Mouse (Mus musculus) heart, adult 2 months (tissue): ENCODE measurements around the gene Kcnma1. TPM values are rescaled to one million over a fixed set of nuclear protein-coding genes. Genes with fewer than 3 reads are reported as not detected.

Experiments used
- DNase-seq, 2 experiments: peaks; one replicate each; pipeline ENCODE4 v3.0.0; 2021
- H3K27ac ChIP-seq: fragments of 200-600 bp; 2 replicates; pipeline ENCODE4 v1.8.1; 2022
- H3K27me3 ChIP-seq: fragments of 200-500 bp; 2 replicates; pipeline ENCODE4 v1.6.1; 2012; ENCODE audit warnings: mild to moderate bottlenecking, low read length, inconsistent platforms, mixed read lengths; ENCODE audit not compliant: control insufficient read depth, insufficient read depth
- H3K36me3 ChIP-seq: fragments of 200-500 bp; 2 replicates; pipeline ENCODE4 v1.6.1; 2012; ENCODE audit warnings: low read length, inconsistent platforms; ENCODE audit not compliant: control insufficient read depth, insufficient read depth
- H3K4me1 ChIP-seq: fragments of 200-500 bp; 2 replicates; pipeline ENCODE4 v1.6.1; 2011; ENCODE audit warnings: low read length; ENCODE audit not compliant: control insufficient read depth, insufficient read depth
- H3K4me3 ChIP-seq: fragments of 200-600 bp; 2 replicates; pipeline ENCODE4 v1.8.1; 2022
- H3K79me2 ChIP-seq: fragments of 200-500 bp; replicated peaks from 2 replicates; pipeline ENCODE4 v1.6.1; 2012; ENCODE audit warnings: mild to moderate bottlenecking, inconsistent platforms, low read length, moderate library complexity, mixed read lengths; ENCODE audit not compliant: control insufficient read depth, insufficient read depth
- H3K9ac ChIP-seq: fragments of 200-500 bp; 2 replicates; pipeline ENCODE4 v1.6.1; 2012; ENCODE audit warnings: low read depth, mild to moderate bottlenecking, control low read depth, inconsistent platforms, low read length, mixed read lengths
- CTCF ChIP-seq: fragments of 200-600 bp; IDR thresholded peaks from 2 replicates; pipeline ENCODE4 v1.8.1; 2022; ENCODE audit warnings: antibody characterized with exemption, mild to moderate bottlenecking, moderate library complexity
- EP300 ChIP-seq: fragments of 200-500 bp; IDR thresholded peaks from 2 replicates; pipeline ENCODE4 v1.6.1; 2011; ENCODE audit warnings: low read depth, low read length, control low read depth; ENCODE audit not compliant: insufficient read depth
- POLR2A ChIP-seq: fragments of 200-500 bp; IDR thresholded peaks from 2 replicates; pipeline ENCODE4 v1.6.1; 2011; ENCODE audit warnings: mild to moderate bottlenecking, low read depth, low read length, control low read depth; ENCODE audit not compliant: insufficient read depth
- WGBS: fragments of 180-500 bp; shearing (Covaris S2); methylation state at CpG from one replicate; pipeline ENCODE4 v1.1.7; 2018; 5-methylcytosine and 5-hydroxymethylcytosine counted together
- intact Hi-C: fragments of 180-260 bp; cut with DNase I; formaldehyde crosslinking; loops from one replicate; pipeline ENCODE4 v1.15.1; 2025
- polyA plus RNA-seq: library from polyadenylated mRNA; depleted of rRNA; stranded (reverse); fragments of >200 nt; gene quantifications from 2 replicates; pipeline ENCODE4 v1.2.3, GENCODE M21; 2012
- total RNA-seq, 2 experiments: library from RNA; stranded (reverse); gene quantifications; 2 replicates each; pipeline ENCODE4 v1.2.3; 2021

Kcnma1 gene
- total and polyA plus RNA-seq, 3 experiments = 0.66 to 0.84 (median 0.78) TPM

DNA sequence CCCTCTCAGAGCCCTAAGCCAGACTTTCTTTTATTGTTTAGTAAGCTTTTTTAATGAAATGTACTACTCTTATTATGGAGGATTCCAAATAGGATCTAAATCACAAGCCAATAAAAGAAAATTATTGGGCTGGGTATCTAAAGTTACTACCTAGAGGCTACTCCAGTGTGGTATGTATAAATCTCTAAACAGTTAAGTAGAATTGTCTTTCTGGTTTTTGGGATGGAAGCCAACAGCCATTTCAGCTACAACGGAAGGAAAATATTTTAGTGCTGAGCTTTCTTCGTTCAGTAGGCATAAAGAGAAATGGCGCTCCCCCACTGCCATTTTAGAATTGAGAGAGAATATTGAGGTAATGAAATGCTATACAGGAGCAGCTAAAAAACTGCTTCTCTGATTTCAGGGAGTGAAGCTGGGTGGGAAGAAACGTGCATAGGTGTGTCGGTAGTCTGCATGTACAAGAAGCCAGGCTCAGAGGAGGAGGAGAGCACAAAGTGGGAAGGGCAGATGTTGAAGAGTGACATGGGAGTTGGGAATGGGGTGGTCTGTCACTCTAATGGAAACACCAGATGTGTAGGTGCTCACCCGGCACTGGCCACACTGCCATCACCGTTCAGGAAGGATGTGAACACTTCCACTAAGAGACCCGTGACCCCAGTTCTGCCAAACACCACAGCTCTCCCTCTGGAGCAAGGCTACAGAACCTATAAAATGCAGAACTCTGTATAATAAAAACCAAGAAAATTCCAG is 656.6 kb downstream of the Kcnma1 start:
- no peak overlapping the region for H3K27ac ChIP-seq
- H3K27me3 ChIP-seq = no peaks in the 10 kb centered on the region
- no peaks in the 10 kb centered on the region for H3K36me3 ChIP-seq
- no peak overlapping the region for H3K9ac ChIP-seq
- 66% methylated on average over 8 of the region's 8 CpGs for WGBS
- no peak for TF ChIP-seq CTCF
- no peak for TF ChIP-seq EP300
- no peak for TF ChIP-seq POLR2A
- no peaks in the 10 kb centered on the region for H3K79me2 ChIP-seq
- DNase-seq = no peak
- intact Hi-C loops = no loop called here
- H3K4me3 ChIP-seq = no peak overlapping the region
- H3K4me1 ChIP-seq = no peaks in the 10 kb centered on the region

DNA sequence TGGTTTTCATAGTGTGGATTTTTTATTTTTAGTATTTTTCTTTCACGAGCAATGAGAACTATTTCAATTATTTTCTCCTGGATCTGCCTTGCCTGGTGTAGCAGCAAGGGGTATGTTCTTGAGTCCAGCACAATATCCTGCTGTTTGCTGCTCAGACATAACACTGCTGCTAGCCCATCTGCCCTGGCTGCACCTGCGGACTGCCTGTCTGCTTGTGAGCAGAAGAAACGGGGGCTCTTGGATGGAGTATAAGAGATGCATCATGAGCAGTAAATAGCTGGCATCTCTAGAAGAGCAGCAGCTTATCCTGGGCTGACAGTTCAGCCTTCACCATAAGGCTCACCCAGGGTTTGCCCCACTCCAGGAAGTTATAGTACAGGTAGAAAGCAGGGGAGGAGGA is 687.5 kb downstream of the Kcnma1 start:
- H3K27ac ChIP-seq = no peak overlapping the region
- H3K36me3 ChIP-seq = no peaks in the 10 kb centered on the region
- H3K9ac ChIP-seq = no peak overlapping the region
- H3K4me3 ChIP-seq = no peak overlapping the region
- H3K79me2 ChIP-seq = no peaks in the 10 kb centered on the region
- H3K27me3 ChIP-seq = no peaks in the 10 kb centered on the region
- TF ChIP-seq POLR2A (no peak), CTCF (no peak), EP300 (no peak)
- intact Hi-C loops = no loop called here
- DNase-seq = no peak
- 75% methylated on average over 3 of the region's 3 CpGs for WGBS
- no peaks in the 10 kb centered on the region for H3K4me1 ChIP-seq

DNA sequence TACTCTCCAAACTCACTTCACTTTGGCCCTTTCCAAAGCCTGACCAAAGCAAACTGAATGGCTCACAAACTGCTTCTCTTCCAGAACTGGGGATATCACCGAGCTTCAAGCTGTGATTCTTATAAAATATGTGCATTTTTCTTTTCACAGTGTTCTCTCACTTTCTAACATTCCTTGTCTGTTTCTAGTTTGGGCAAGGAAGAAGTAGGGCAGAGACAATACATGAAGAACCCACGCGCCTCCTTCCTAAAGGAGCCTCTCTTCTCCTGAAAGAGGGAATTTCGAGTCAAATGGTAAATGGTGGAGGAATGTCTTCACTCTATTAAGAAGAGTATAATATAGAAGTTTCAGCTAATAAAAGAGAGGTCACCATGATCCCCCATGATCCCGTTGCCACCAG is 709.0 kb downstream of the Kcnma1 start:
- no peaks in the 10 kb centered on the region for H3K36me3 ChIP-seq
- H3K4me3 ChIP-seq = no peak overlapping the region
- DNase-seq = no peak
- TF ChIP-seq POLR2A (no peak), EP300 (no peak)
- intact Hi-C loops = no loop called here
- WGBS = 84% methylated on average over 5 of the region's 5 CpGs
- H3K4me1 ChIP-seq = no peaks in the 10 kb centered on the region
- no peak overlapping the region for H3K9ac ChIP-seq
- no peak overlapping the region for H3K27ac ChIP-seq
- no peaks in the 10 kb centered on the region for H3K27me3 ChIP-seq
- no peaks in the 10 kb centered on the region for H3K79me2 ChIP-seq

DNA sequence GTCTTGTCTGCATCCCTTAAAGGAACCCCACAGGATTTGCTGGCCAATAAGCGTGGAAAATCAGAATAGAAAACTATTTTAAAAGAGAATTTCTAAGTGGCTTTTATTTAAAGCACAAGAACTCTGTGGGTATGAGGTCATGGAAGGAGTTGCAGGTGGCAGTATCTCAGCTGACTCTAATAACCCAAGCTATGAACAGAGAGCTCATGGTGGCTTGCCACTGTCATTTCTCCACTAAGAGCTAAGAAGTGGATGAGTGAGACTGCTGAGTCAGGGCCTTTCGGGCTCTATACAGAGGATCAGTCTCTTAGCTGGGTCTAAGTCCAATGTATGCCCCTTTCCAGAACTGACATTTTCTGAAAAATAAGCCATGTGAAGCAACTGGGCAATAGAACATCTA is 713.8 kb downstream of the Kcnma1 start:
- intact Hi-C loops = no loop called here
- Histone ChIP-seq H3K27ac (no peak overlapping the region), H3K27me3 (no peaks in the 10 kb centered on the region), H3K9ac (no peak overlapping the region), H3K4me1 (no peaks in the 10 kb centered on the region), H3K36me3 (no peaks in the 10 kb centered on the region), H3K79me2 (no peaks in the 10 kb centered on the region), H3K4me3 (no peak overlapping the region)
- WGBS = 86% methylated on average over 2 of the region's 2 CpGs
- no peak for DNase-seq
- no peak for TF ChIP-seq POLR2A

DNA sequence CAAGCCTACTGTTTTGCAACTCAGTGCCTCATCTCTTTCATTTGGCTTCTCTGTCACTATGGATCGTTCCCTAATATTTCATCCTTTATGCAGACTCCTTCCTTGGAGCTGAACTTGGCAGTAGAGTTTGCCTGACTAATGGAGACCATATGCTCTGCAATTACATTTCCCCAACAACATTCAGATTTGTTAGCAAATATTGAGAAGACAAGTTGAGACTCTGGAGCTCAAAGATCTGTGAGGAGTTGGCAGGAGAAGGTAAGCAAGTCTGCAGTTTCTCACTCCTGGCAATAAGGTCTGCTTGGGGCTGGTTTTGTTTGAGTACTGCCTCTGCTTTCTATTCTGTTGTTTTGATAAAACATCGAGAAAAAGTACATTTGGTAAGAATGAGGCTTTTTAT is 723.7 kb downstream of the Kcnma1 start:
- Histone ChIP-seq H3K4me1 (no peaks in the 10 kb centered on the region), H3K27ac (no peak overlapping the region), H3K4me3 (no peak overlapping the region), H3K79me2 (no peaks in the 10 kb centered on the region), H3K9ac (no peak overlapping the region), H3K36me3 (no peaks in the 10 kb centered on the region), H3K27me3 (no peaks in the 10 kb centered on the region)
- no peak for DNase-seq
- 65% methylated on average over 2 of the region's 2 CpGs for WGBS
- intact Hi-C loops = no loop called here
- no peak for TF ChIP-seq CTCF
- TF ChIP-seq EP300 = no peak
- TF ChIP-seq POLR2A = no peak

DNA sequence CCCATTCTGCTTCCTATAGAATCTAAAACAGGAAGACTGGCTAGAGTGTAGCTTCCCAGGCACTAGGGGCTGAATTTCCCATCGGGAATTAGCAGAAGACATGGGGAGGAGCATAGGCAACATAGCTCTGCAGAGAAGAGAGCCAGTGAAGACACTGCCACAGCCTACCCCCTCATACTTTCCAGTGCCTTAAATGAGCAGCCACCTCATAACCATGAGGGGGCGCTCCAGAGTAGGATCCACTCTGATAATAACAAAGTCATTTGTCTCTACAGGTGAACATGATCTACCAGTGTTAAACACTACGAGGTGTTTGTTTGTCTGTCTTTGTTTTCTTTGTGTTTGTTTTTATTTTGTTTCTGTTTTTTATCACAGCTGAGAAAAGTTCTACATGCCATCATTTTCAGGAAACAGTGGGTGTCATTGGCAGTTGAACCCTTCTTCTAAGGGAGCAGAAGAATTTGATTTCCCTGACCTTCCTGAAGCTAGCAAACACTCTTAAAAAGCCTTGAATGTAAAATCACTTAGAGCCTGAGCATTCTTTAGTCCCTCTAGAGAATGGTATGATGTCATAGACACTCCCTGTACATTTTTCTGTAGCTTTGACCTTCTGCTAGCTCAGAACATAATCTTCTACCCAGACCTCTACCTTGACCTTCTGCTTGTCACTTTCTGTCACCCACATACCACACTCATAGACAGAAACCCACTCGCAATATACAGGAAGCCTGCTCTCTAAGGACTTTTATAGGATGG is 747.6 kb downstream of the Kcnma1 start:
- H3K4me1 ChIP-seq = no peaks in the 10 kb centered on the region
- no peak for DNase-seq
- 48% methylated on average over 4 of the region's 4 CpGs for WGBS
- H3K36me3 ChIP-seq = no peaks in the 10 kb centered on the region
- H3K9ac ChIP-seq = no peak overlapping the region
- intact Hi-C loops = no loop called here
- TF ChIP-seq CTCF = peak; percentile 43
- no peak for TF ChIP-seq POLR2A
- H3K79me2 ChIP-seq = no peaks in the 10 kb centered on the region
- H3K27ac ChIP-seq = no peak overlapping the region
- H3K4me3 ChIP-seq = no peak overlapping the region
- no peaks in the 10 kb centered on the region for H3K27me3 ChIP-seq
